Mouse (Mus musculus): ENCODE results near the gene Tas2r143.

GRCm38 (mm10) chr6:42391796-42392330, 8.2 kb upstream of the Tas2r143 start:
- no peak for TF ChIP-seq CTCF (IDR thresholded peaks at IDR 0.05; ENCODE audit: low read depth, low read length)
- no peak for TF ChIP-seq POLR2A (IDR thresholded peaks at IDR 0.05; ENCODE audit: insufficient read depth, low read length)
- no peak for TF ChIP-seq EP300 (IDR thresholded peaks at IDR 0.05; ENCODE audit: insufficient read depth, low read depth, low read length)

All from ES-Bruce4 (cell line).